Mouse (Mus musculus): ENCODE measurements around the gene Mcpt4. TPM values are rescaled to one million over a fixed set of nuclear protein-coding genes. Genes with fewer than 3 reads are reported as not detected.

The Mcpt4 gene
- polyA plus RNA-seq, 1 experiment from 2014 or later, result 0.26 TPM

DNA sequence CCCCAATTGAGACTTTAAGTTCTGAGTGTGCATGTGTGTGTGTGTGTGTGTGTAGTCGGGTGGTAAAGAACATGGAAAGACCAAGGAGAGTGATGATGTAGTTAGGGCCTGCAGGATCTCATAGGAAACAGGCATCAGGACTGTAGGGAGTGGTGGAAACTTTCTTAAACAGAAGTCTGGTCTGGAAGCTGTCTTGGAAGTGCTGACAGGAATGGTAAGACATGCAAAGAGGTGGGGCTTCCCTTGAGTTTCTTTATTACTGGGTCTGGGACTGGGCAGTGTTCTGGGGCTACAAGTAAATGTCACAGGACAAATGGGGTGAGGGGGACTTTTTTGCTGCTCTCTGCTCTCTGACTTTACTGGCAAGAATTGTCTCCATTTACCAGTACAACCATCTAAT is 35.5 kb upstream of the Mcpt4 start:
- Histone ChIP-seq H3K27me3 (ENCODE audit: insufficient read depth, low read length) (no peaks in the 10 kb centered on the region), H3K36me3 (replicated peaks; ENCODE audit: insufficient read depth, low read length) (no peaks in the 10 kb centered on the region), H3K4me3 (ENCODE audit: low read depth, low read length) (no peak overlapping the region), H3K27ac (ENCODE audit: low read depth) (no peak overlapping the region), H3K9me3 (ENCODE audit: low read length) (no peaks in the 10 kb centered on the region), H3K4me2 (ENCODE audit: low read depth, low read length) (no peak overlapping the region), H3K4me1 (ENCODE audit: insufficient read depth) (no peaks in the 10 kb centered on the region), H3K9ac (replicated peaks) (no peak overlapping the region)
- DNase-seq (no peak), ATAC-seq (no peak)
- WGBS (ENCODE audit: insufficient replicate concordance), result 70% methylated on average over 1 of the region's 1 CpGs
- TF ChIP-seq CTCF (IDR thresholded peaks at IDR 0.05; ENCODE audit: low read depth), result no peak
- TF ChIP-seq EP300 (IDR thresholded peaks at IDR 0.05; ENCODE audit: low read depth), result no peak

DNA sequence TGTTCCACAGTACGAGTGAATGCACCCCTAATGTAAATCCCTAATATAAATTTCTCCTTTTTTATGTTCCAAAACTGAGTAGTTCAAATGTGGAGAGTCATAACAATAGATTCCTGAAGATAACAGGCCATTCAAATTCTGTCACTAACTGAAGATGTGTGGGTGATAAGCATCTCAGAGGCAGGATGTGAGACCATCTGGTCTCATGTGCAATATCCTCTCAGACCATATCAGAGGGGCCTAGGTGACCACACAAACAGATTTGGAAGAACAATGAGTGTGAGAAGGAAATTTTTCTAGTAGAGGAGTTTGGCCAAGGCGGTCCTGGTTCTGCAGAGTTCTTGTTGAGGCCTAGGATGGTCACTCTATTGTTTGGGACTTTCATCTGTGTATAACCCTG is 31.2 kb upstream of the Mcpt4 start:
- H3K36me3 ChIP-seq (replicated peaks; ENCODE audit: insufficient read depth, low read length), result no peaks in the 10 kb centered on the region
- TF ChIP-seq CTCF (IDR thresholded peaks at IDR 0.05; ENCODE audit: low read depth) (no peak), EP300 (IDR thresholded peaks at IDR 0.05; ENCODE audit: low read depth) (no peak)
- no peak overlapping the region for H3K27ac ChIP-seq (ENCODE audit: low read depth)
- DNase-seq, result no peak
- no peak overlapping the region for H3K4me2 ChIP-seq (ENCODE audit: low read depth, low read length)
- no peak overlapping the region for H3K9ac ChIP-seq (replicated peaks)
- H3K9me3 ChIP-seq (ENCODE audit: low read length), result no peaks in the 10 kb centered on the region
- no peak overlapping the region for H3K4me3 ChIP-seq (ENCODE audit: low read depth, low read length)
- WGBS (ENCODE audit: insufficient replicate concordance), result 43% methylated on average over 2 of the region's 2 CpGs
- H3K4me1 ChIP-seq (ENCODE audit: insufficient read depth), result no peaks in the 10 kb centered on the region
- H3K27me3 ChIP-seq (ENCODE audit: insufficient read depth, low read length), result no peaks in the 10 kb centered on the region
- ATAC-seq, result no peak

DNA sequence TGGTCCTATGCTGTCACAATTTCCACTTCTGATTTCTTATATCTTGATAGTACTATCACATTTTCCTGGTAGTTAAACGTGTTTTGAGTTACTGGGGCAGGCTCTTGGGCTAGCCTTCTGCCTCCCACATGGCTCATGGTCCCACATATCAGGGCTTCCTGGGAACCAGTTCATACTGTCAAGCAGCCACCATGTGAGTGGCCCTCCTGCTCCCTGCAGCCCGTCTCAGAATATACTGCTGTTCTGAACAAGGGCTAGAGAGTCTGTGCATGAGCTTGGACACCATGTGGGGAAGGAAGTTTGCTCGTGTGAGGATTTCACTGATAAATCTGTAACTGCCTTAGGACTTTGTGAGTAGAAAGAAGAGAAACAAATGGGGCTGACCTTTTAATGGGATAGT is 24.6 kb upstream of the Mcpt4 start:
- TF ChIP-seq EP300 (IDR thresholded peaks at IDR 0.05; ENCODE audit: low read depth) (no peak), CTCF (IDR thresholded peaks at IDR 0.05; ENCODE audit: low read depth) (no peak)
- ATAC-seq (no peak), DNase-seq (no peak)
- Histone ChIP-seq H3K4me2 (ENCODE audit: low read depth, low read length) (no peak overlapping the region), H3K9me3 (ENCODE audit: low read length) (no peaks in the 10 kb centered on the region), H3K27me3 (ENCODE audit: insufficient read depth, low read length) (no peaks in the 10 kb centered on the region), H3K36me3 (replicated peaks; ENCODE audit: insufficient read depth, low read length) (no peaks in the 10 kb centered on the region), H3K4me1 (ENCODE audit: insufficient read depth) (no peaks in the 10 kb centered on the region), H3K4me3 (ENCODE audit: low read depth, low read length) (no peak overlapping the region), H3K9ac (replicated peaks) (no peak overlapping the region), H3K27ac (ENCODE audit: low read depth) (no peak overlapping the region)
- 48% methylated on average over 3 of the region's 3 CpGs for WGBS (ENCODE audit: insufficient replicate concordance)

DNA sequence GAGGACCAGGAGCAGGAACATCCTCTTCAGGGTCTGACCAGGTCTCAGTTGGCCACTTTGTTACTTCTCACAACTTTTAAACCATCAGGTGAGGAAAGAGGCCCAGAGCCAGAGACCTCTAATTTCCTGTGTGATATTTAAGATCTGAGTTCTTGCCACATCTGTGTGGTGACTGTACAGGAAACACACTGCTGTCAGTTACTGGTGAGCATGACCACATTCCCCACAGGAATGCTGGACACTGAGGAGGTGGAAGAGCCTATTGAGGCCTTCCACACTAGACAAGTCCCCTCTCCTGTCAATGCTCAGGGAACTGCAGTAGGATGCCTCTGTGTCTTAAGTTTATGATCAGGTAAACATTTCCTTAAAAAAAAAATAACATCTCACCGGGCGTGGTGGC is 23.1 kb upstream of the Mcpt4 start, which contains the start of gene Mcpt8:
Gene Mcpt8, minus strand, starts transcription at position 107 of the 400 bp plus-strand sequence.
- no peak within 1 kb of the TSS for H3K9ac ChIP-seq (replicated peaks)
- 87% methylated on average over 2 of the region's 2 CpGs for WGBS (ENCODE audit: insufficient replicate concordance)
- H3K36me3 ChIP-seq (replicated peaks; ENCODE audit: insufficient read depth, low read length), result no peaks in the 10 kb centered on the region
- H3K4me2 ChIP-seq (ENCODE audit: low read depth, low read length), result no peak within 1 kb of the TSS
- ATAC-seq (no peak), DNase-seq (no peak)
- H3K4me3 ChIP-seq (ENCODE audit: low read depth, low read length), result no peak within 1 kb of the TSS
- H3K27ac ChIP-seq (ENCODE audit: low read depth), result no peak within 1 kb of the TSS
- no peaks in the 10 kb centered on the region for H3K9me3 ChIP-seq (ENCODE audit: low read length)
- H3K27me3 ChIP-seq (ENCODE audit: insufficient read depth, low read length), result no peaks in the 10 kb centered on the region
- no peaks in the 10 kb centered on the region for H3K4me1 ChIP-seq (ENCODE audit: insufficient read depth)
- TF ChIP-seq CTCF (IDR thresholded peaks at IDR 0.05; ENCODE audit: low read depth) (no peak), EP300 (IDR thresholded peaks at IDR 0.05; ENCODE audit: low read depth) (no peak)

DNA sequence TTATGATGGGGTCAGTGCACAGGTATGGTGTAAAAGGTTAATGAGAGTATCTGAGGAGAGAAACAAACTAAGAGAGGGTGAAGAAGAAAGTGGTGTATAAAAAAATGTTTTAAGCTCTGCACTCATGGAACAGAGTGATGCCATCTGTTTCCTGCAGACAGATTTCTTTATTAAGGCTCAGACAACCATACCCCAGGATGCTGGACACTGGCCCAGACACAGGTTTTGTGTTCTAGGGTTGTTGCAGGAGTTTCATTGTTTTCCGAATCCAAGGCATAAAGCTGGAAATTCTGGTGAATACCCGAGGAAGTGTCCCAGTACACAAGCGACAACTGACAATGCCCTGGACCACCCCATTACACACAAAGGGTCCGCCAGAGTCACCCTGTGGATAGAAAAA is 19.9 kb upstream of the Mcpt4 start:
- 72% methylated on average over 4 of the region's 4 CpGs for WGBS (ENCODE audit: insufficient replicate concordance)
- no peaks in the 10 kb centered on the region for H3K27me3 ChIP-seq (ENCODE audit: insufficient read depth, low read length)
- no peaks in the 10 kb centered on the region for H3K4me1 ChIP-seq (ENCODE audit: insufficient read depth)
- no peak overlapping the region for H3K27ac ChIP-seq (ENCODE audit: low read depth)
- no peaks in the 10 kb centered on the region for H3K36me3 ChIP-seq (replicated peaks; ENCODE audit: insufficient read depth, low read length)
- H3K9me3 ChIP-seq (ENCODE audit: low read length), result no peaks in the 10 kb centered on the region
- H3K9ac ChIP-seq (replicated peaks), result no peak overlapping the region
- no peak for DNase-seq
- H3K4me2 ChIP-seq (ENCODE audit: low read depth, low read length), result no peak overlapping the region
- no peak overlapping the region for H3K4me3 ChIP-seq (ENCODE audit: low read depth, low read length)
- no peak for TF ChIP-seq EP300 (IDR thresholded peaks at IDR 0.05; ENCODE audit: low read depth)
- no peak for TF ChIP-seq CTCF (IDR thresholded peaks at IDR 0.05; ENCODE audit: low read depth)
- ATAC-seq, result no peak

DNA sequence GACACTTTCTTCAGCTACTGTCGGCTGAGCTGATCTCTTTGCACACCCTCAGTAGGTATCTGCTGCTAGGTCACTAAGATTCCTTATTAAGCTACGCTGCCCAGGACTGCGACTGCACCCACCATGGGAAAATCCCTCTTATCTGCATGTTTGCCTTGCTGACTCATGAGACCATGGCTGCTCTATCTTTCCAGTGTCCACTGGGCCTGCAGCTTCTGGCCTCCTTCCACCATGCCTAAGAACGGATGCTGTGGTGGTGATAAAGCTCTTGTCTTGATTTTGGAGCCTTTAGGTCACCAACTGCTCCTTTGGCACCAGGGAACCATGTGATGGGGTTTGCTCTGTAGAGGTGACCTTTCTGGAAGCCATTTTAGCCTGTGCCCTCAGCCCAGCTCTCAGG is 4.4 kb downstream of the Mcpt4 start:
- no peaks in the 10 kb centered on the region for H3K9me3 ChIP-seq (ENCODE audit: low read length)
- no peak overlapping the region for H3K4me2 ChIP-seq (ENCODE audit: low read depth, low read length)
- 45% methylated on average over 4 of the region's 4 CpGs for WGBS (ENCODE audit: insufficient replicate concordance)

DNA sequence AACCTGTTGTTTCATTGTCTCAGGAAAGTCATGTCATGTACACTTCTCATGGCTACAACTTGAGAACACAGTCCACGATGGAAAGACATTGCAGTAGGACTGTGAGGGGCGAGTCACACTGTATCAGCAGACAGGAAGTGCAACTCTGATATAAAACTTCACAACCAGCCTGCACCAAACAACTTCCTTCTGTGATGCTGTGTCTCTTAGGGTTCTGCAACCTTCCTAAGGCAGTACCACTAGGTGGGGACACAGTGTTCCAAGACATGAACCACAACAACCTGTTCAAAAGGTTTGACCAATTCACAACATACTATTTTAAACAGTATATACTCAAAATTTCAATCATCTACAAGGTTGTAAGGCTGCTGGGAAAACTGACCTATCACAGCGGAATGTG is 6.7 kb downstream of the Mcpt4 start:
- Histone ChIP-seq H3K4me2 (ENCODE audit: low read depth, low read length) (no peak overlapping the region), H3K4me1 (ENCODE audit: insufficient read depth) (no peaks in the 10 kb centered on the region), H3K36me3 (replicated peaks; ENCODE audit: insufficient read depth, low read length) (no peaks in the 10 kb centered on the region), H3K27me3 (ENCODE audit: insufficient read depth, low read length) (no peaks in the 10 kb centered on the region), H3K9me3 (ENCODE audit: low read length) (no peaks in the 10 kb centered on the region), H3K4me3 (ENCODE audit: low read depth, low read length) (no peak overlapping the region), H3K27ac (ENCODE audit: low read depth) (no peak overlapping the region), H3K9ac (replicated peaks) (no peak overlapping the region)
- WGBS (ENCODE audit: insufficient replicate concordance), result 64% methylated on average over 3 of the region's 3 CpGs
- TF ChIP-seq EP300 (IDR thresholded peaks at IDR 0.05; ENCODE audit: low read depth) (no peak), CTCF (IDR thresholded peaks at IDR 0.05; ENCODE audit: low read depth) (peak; percentile 8; the same call in 1 of the 2 replicates)
- ATAC-seq (no peak), DNase-seq (no peak)

More for the DNA sequence above, 4.4 kb downstream of the Mcpt4 start:
- Histone ChIP-seq H3K36me3 (replicated peaks; ENCODE audit: insufficient read depth, low read length) (no peaks in the 10 kb centered on the region), H3K9ac (replicated peaks) (no peak overlapping the region), H3K27me3 (ENCODE audit: insufficient read depth, low read length) (no peaks in the 10 kb centered on the region), H3K27ac (ENCODE audit: low read depth) (no peak overlapping the region), H3K4me3 (ENCODE audit: low read depth, low read length) (no peak overlapping the region), H3K4me1 (ENCODE audit: insufficient read depth) (no peaks in the 10 kb centered on the region)
- no peak for DNase-seq
- TF ChIP-seq CTCF (IDR thresholded peaks at IDR 0.05; ENCODE audit: low read depth) (no peak), EP300 (IDR thresholded peaks at IDR 0.05; ENCODE audit: low read depth) (no peak)
- no peak for ATAC-seq
